Mouse (Mus musculus): Measurements from ENCODE around the gene Taok2.
"Not testable (repeated sequence)": the region's sequence is repeated elsewhere in the genome, so short reads cannot be mapped to it uniquely, and the experiment has no call there.

DNA sequence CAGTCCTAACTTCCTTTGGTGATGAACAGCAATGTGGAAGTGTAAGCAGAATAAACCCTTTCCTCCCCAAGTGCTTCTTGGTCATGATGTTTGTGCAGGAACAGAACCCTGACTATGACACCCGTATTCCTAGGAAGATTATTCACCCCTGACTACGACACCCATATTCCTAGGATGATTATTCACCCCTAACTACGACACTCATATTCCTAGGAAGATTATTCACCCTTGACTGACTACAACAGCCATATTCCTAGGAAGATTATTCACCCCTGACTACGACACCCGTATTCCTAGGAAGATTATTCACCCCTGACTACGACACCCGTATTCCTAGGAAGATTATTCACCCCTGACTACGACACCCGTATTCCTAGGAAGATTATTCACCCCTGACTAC is 15.3 kb upstream of the Taok2 start:
- TF ChIP-seq POLR2A (IDR thresholded peaks at IDR 0.05; ENCODE audit: low read depth, low read length); CTCF (IDR thresholded peaks at IDR 0.05; ENCODE audit: extremely low read depth, insufficient read depth, insufficient read length, insufficient replicate concordance): not testable (repeated sequence)
